Mouse (Mus musculus) common myeloid progenitor, adult 5-6 weeks (primary cell): Measurements from ENCODE around the gene Ccdc6. TPM values are rescaled to one million over a fixed set of nuclear protein-coding genes. Genes with fewer than 3 reads are reported as not detected.

Source experiments
- ATAC-seq: replicated peaks from 2 replicates; pipeline ENCODE4 v1.8.0; 2016; ENCODE audit warnings: low read depth, mild to moderate bottlenecking, moderate TSS enrichment, inconsistent platforms; ENCODE audit not compliant: poor library complexity, severe bottlenecking
- total RNA-seq: library from RNA; stranded (forward); fragments of 200-1000, 187-1606 nt; gene quantifications from 2 replicates; pipeline ENCODE4 v1.2.3, GENCODE M21; 2017

Gene Ccdc6
- total RNA-seq, result 24.3 and 29.0 TPM in 2 replicates

DNA sequence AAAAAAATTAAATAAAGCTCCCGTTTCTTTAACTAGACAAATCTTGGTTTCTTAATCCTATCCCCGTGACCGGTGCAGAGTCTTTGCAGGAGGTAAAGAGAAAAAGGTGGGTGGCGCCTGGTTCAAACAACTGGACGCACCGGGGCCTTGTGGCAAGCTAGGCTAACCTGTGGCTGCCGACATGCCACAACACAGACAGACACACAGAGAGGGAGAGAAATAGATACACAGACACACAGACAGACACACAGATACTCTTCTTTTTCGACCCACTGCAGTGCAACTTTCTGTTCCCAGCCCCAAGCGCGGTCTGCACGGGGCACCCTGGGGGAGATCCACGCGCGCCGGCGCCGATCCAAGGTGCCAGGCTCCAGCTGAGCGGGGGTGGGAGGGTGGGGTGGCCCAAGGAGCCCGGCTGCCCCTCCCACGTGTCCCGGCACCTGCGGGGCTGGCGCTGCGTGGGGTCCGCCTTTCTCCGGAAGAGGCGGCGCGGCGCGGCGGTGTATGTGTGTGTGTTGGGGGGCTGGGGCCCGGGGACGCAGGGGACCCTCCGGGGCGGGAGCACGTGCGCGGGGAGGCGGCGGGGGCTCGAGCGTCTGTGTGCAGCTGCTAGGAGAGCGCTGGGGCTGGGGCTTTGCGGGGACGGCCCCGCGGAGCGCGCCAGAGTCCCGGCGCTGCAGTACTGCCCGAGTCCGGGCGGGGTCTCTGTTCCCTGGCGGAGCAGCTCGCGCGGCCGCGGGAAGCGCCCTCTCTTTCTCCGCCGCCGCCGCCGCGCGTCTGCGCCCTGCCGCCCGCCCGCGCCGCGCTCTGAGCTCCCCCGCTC, at the start of gene Ccdc6:
Gene Ccdc6, plus strand, starts transcription at position 756 of the 823 bp plus-strand sequence.
- peak; percentile 62 for ATAC-seq

DNA sequence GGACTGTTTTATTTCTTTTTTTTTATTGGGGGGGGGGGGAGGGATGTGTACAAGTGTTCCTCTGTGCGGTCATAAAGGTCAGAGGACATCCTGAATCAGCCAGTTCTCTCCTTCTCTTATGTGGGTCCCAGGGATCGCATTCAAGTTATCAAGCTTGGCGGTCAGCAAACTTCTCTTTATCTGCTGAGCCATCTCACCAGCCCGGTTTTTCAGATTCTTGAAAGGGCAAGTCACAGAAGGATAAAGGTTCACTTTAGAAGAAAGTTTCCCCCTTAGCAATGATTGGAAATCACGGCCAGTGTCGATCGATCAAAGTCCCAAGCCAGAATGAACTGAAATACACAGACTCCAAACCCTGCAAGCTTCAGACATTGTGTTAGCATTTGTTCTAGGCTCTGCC, 47.1 kb upstream of the Ccdc6 start:
- no peak for ATAC-seq

DNA sequence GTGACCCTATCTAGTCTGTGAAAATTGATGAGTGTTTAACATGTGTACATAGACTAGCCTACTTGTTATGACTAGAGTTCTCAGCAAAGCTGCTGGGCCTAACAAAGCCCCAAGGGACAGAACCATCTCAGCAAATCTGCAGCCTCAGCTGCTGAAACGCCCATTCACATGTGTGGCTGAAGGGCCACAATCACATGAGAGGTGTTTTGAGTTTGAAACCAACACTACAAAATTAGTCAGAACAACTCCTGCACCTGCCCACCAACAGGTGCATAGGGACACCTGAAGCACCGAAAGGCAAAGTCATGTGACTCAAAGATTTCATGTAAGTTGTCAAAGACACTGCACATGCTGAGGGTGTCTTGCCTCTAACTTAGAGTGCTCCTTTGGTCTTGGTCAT, 41.6 kb upstream of the Ccdc6 start:
- ATAC-seq, result no peak

DNA sequence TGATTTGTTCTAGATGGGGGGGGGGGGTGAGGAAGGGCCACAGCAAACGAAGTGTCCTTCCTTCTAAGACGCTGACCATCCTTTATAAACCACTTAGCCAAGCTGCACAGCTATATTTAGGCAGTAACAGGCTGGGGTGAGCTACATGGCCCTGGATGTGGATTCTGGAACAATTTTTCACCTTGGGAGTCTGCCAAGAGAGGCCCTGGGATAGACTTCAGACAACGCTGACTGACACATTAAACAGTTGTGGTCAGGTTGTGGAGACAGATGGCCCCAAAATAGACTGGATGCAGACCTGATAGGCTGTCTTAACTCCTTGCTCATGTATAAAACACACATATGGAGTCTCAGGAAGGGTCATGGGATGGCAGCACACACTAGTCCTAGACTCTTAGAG, 39.9 kb upstream of the Ccdc6 start:
- 0 out of 2 replicates have a peak, but pooled peaks have one; percentile 18 for ATAC-seq

DNA sequence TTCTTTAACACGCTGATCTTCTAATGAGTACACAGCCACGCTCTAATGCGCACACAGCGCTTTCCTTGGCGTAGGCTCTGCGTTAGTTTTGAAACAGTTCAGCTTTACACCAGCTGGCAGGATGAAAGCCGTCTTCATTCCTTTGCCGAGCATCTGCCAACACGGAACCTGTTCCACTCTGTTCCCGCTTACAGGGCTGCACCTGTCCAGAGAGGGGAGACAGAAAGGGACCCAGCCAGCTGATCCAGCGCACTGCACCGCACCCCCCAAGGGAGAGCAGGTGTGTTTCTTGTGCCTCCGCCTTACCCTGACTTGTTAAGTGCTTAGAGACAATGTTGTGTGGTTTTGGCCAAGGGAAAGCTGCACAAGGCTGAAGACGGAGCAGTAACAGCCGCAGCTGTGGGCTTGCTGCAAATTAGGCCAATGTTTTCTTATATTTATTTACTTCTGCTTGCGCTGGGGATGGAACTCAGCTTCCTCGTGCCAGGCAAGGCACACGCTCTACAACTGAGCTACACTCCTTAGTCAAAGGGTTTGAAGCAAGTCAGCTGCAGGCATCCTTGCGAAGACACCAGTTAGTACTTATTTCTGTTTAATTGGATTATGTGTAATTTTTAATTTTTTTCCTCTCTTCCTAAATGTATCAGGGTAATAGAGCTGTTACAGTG, 36.8 kb upstream of the Ccdc6 start:
- no peak for ATAC-seq

DNA sequence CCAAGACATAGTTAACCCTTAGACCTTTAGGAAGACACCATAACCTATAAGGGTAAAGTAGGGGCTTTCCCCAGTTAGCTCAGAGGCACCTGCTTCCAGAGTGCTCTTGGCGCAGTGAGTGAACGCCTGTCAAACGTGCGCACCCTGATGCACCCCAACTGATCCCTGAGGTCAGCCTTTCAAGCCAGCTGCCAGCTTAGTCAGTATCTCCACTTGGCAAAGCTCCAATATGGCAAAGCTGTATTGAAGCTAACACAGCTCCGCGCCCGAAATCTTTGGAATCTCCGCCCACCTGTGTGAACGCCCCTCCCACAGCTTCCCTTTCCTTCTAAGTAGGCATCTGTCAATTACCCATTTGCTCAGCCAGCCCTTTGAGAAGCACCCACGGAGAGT, 36.2 kb upstream of the Ccdc6 start:
- no peak for ATAC-seq

DNA sequence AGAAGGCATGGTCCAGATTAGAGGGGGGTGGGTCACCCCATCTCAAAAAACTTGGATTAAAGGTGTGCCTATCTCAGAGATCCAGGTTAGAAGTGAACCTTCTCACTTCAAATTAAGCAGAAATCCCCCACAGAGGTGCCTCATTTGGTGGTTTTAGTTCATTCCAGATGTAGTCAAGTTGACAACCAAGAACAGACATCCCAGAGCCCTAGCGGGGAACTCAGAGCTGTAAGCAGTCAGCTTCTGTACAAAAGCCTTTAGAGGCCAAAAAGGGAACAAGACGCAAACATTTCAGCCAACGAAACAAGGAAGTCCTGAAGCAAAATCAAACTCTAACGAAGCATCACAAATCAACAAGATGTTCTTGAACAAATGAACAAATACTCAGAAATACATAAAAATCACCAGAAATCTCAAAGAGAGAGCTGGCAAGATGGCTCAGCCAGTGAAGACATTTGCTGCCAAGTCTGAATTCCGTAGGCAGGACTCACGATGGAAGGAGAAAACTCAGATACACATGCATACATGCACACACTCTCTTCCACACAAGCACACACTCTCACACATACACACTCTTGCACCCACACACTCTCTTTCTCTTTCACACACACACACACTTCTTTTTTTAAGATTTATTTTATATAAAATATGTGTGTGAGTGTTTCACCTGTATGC, 32.9 kb upstream of the Ccdc6 start:
- no peak for ATAC-seq

DNA sequence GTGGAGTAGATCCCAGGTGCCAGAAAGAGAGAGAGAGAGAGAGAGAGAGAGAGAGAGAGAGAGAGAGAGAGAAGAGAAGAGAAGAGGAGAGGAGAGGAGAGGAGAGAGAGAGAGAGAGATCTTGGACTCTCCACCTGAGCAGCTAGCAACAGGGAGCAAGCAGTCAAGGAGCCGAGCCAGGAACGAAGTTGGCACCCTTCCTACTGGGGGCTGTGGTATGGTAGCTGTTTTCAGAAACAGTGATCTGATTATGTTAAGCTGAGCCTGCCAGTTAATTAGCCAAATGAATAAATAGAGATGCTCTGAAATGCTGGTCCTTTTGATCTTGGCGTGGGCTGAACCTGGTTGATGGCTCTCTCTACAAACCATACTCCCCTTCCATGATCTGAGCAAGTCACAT, 31.7 kb upstream of the Ccdc6 start:
- ATAC-seq, result no peak

DNA sequence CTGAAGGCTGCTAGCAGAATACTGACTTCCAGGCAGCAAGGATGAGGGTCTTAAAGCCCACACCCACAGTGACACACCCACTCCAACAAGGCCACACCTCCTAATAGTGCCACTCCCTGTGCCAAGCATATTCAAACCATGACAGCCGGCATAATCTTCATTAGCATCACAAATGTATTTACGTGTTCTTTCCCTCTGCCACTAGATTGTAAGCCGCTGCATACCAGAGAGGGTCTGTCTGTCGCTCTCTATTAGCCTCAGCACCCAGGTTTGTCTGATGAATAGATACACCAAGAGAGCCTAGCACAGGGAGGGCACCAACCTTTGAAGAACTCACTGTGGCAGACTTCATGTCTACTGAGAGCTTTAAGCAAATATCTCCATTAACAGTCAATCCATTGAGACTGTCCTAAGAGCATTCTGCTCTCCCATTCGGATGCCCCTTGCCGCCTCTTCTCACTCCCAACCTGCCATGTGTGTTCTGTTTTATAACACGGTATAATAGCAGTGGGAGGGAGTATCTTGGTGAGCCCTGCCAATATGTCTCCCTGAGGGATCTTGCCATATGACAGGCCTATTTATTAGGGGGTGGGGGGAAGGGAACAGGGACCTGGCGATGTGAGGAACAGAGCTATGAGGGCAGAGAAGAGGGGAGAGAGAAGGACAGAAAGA, 30.3 kb upstream of the Ccdc6 start:
- no peak for ATAC-seq

DNA sequence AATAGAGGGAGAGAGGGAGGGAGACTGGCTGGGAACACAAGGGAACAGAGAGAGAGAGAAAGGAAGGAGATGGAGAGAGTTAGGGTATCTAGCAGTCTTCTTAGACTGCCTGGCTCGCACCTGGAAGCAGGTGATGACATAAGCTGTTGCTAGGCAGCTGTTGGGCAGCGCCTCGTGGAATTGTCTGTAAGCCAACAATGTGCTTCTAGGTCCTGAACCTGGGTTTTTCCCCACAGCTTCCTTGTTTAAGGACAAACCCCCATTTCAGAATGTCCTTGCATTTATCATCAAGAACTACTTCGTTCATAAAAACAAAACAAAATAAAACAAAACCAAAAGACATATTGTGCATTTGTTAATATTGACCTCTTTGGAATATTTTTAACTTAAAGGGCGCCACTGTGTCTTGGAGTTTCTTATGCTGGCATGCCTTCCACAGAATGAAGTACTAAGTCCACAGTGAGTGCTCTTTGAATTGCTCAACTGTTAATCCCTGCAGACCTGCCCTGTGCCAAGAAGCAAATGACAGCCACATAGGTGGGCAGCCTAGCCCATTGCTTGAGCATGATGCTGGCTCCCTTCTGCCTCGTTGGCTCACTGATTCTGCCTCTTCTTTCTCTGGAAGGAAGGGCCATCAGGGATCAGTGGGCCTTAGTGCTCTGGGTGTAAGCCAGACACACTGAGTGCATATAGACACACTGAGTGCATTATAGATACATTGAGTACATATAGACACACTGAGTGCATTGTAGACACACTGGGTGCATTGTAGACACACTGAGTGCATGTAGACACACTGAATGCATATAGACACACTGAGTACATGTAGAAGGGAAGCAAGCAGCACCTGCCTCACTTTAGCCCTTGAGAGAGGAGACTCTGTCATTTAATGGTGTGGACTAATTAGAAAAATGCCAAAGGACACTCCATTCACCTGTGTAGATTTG, 29.5 kb upstream of the Ccdc6 start:
- ATAC-seq, result no peak

DNA sequence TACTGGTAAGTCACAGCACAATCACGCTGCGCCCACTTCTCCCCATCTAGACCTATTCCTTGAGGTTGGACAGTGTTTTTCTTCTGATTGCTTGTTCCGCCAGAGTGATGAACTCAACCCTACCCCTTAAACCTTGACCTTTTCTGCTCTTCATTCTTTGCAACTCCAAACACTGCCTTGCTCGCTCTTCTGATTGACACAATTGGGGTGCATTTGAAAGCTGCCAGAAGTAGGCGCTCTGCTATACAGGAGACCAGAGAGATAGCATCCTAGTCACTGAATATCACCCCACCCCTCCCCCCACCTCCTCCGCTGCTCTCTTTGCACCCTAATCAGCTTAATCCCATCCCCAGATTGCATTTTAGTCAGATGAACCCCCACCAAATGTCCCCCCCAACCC, 27.6 kb upstream of the Ccdc6 start:
- no peak for ATAC-seq

DNA sequence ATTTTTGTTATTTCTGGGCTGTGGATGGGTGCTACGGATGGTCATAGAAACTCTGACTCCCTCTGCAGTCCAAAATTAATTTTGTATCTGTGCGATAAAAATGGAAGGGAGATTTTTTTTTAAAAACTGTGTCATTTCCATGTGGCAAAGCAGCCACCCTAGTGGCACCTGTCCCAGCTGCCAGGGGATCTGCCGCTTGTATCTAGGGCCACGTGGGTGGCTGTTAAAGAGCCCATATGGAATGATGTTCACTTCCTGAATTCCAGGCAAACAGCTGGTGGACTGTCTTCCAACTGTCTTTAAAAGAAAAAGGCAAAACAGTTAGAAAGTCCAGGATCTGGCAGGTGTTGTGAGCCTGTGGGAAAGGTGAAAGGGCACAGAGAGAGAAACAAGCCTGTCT, 25.6 kb upstream of the Ccdc6 start:
- ATAC-seq, result no peak

DNA sequence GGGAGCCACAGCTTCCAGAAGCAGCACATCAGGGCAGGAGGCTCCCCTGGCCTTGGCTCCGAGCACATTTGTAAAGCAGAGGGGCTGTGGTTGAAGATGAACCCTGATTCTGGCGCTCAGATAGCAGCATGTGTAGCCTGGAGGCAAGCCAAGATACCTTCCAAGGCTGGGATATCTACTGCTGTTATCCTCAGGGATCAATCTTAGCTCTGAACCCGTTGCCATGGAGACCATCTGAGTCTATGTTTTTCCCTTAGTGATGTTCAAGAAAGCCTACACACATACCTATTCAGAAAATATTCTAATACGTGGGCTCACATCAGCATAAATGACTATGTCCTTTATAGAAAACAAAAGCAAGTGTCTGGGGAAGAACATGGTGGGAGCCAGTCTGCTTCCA, 19.5 kb upstream of the Ccdc6 start:
- ATAC-seq, result no peak

DNA sequence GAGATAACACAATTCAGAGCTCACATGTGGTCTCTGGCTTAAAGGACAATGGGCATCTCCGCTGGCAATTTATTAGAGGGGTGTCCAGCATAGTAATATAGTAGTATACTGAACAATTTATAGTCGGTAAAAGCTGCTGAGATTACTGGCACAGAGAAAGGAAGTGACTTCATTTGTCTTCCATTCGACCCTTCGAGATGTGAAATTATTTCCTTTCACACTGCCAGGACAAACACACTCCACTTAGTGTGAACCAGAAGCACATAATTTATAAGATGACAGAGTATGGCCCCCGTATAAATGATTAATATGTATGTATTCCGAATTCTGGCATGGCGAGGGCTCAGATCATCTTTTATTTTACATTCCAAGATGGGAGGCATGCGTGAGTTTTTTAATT, 16.0 kb upstream of the Ccdc6 start:
- ATAC-seq, result no peak

DNA sequence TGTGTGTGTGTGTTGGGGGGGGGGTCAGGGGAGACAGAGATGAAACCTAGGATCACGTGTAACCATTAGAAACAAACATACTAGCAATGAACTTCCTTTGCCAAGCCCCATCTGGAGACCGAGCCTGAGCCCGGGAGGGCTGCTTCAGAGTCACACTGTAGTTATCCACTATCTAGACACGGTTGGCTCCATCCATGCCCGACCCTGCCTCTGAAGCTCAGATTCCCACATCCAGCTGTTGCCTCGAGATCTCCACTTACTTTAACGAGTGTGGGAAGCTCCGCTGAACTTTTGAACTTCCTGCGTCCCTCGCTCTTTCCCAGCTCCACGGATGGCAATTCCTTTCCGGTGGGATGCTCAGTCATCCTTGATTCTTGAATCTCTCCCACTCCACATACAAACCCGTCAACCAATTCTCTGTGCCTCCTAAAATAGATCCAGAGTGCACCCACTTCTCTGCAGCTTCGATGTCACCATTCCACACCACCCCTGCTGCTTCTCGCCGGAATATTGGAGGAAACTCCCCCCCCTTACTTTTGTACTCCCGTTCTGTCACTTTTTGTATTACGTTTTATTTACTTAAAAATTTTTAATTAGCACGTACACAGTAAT, 15.3 kb upstream of the Ccdc6 start:
- no peak for ATAC-seq

DNA sequence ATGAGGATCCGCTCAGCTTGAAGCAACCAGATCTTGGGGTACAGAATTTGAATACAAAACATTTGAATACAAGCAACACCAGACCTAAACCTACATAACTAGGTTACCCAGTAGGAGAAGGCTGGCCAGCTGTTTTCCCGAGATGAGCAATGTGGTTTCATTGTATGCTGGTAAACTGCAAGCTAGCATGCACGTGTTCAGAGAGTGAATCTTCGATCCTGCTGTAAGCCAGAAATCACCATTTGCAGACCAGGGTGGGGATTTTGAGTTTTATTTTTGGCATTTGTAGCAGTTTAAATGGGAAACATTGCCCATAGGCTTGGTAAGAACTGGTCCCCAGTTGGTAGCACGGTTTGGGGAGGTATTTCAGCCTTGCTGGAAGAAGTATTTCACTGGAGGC, 13.7 kb upstream of the Ccdc6 start:
- ATAC-seq, result no peak

DNA sequence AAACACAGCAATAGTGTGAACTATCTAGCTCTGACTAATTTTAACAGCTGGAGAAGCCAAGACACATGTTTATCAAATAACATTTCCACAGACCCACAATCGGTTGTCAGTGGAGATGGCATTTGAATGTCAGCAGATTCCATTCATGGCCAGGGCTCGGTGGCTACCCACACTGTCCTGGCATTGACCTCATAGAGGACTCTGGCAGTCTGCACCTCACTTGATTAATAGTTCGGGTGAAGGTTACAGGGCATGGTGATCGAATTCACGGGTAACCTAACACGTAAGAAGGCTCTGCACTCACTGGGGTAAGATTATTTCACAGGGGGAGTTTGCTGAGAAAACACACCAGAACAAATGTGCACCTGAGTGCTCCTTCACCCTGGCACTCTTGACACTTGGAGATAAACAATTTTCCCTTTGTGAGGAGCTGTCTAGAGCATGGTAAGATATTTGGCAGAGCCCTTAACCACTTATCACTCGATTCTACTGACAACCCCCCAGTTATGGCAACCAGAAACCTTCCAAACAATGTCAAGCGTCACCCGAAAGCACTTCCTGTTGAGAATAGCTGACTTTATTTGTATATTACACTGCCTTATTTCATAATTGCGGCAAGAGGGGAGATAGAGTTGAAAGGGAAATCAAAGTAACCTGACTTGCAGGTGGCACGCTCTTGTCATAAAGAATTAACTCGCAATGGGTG, 11.5 kb upstream of the Ccdc6 start:
- no peak for ATAC-seq

DNA sequence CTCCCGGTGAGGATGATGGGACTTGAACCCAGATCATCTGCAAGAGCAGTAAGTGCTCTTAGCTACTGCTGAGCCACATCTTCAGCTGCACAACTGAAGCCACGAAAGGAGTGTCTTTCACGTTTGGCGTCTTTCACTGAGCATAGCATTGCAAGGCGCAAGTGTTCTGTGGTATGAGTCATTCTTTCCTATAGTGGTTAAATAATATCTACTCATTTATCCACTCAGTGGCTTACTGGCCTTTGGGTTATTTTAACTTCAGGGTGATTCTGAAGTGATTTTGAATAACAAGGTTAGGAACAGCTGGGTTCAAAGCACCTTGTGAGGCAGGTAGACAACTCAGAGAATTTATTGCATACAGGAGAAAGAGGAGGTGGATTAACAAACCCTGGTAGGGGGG, 8.1 kb upstream of the Ccdc6 start:
- no peak for ATAC-seq
